Mouse (Mus musculus): Measurements from ENCODE around the gene Polr2m. TPM values are rescaled to one million over a fixed set of nuclear protein-coding genes. Genes with fewer than 3 reads are reported as not detected.

The Polr2m gene
- polyA plus RNA-seq, 1 experiment = 288 TPM

- DNase-seq (ENCODE audit: low spot score) = no peak
Measured at GRCm38 (mm10) chr9:71475536-71475935, 10.2 kb downstream of the Polr2m start.

GRCm38 (mm10) chr9:71467434-71467833, 18.3 kb downstream of the Polr2m start:
- DNase-seq (ENCODE audit: low spot score) = no peak

GRCm38 (mm10) chr9:71466111-71466510, 19.6 kb downstream of the Polr2m start:
- DNase-seq (ENCODE audit: low spot score) = no peak

GRCm38 (mm10) chr9:71463072-71463667, 22.6 kb downstream of the Polr2m start:
- DNase-seq (ENCODE audit: low spot score) = no peak

- no peak for DNase-seq (ENCODE audit: low spot score)
Measured at GRCm38 (mm10) chr9:71456738-71457137, 29.0 kb downstream of the Polr2m start.

GRCm38 (mm10) chr9:71453917-71454316, 31.8 kb downstream of the Polr2m start:
- no peak for DNase-seq (ENCODE audit: low spot score)

GRCm38 (mm10) chr9:71453352-71453751, 32.4 kb downstream of the Polr2m start:
- no peak for DNase-seq (ENCODE audit: low spot score)

GRCm38 (mm10) chr9:71450626-71451025, 35.1 kb downstream of the Polr2m start:
- DNase-seq (ENCODE audit: low spot score) = no peak

- peak; percentile 26 for DNase-seq (ENCODE audit: low spot score)
Measured at GRCm38 (mm10) chr9:71447573-71447972, 38.2 kb downstream of the Polr2m start.

GRCm38 (mm10) chr9:71445308-71445707, 40.4 kb downstream of the Polr2m start:
- DNase-seq (ENCODE audit: low spot score) = no peak

- DNase-seq (ENCODE audit: low spot score) = no peak
Measured at GRCm38 (mm10) chr9:71438146-71438545, 47.6 kb downstream of the Polr2m start.

Other genes starting within 250 kb of the Polr2m start
- 53.1 and 66.1 TPM in 2 replicates for gene Myzap, start 106.4 kb upstream of the Polr2m start, polyA plus RNA-seq (2012; rRNA removed)